Mouse (Mus musculus): ENCODE results near the gene Adgrg5. TPM values are rescaled to one million over a fixed set of nuclear protein-coding genes. Genes with fewer than 3 reads are reported as not detected.

Adgrg5 gene
- polyA plus RNA-seq, 1 experiment: not detected

DNA sequence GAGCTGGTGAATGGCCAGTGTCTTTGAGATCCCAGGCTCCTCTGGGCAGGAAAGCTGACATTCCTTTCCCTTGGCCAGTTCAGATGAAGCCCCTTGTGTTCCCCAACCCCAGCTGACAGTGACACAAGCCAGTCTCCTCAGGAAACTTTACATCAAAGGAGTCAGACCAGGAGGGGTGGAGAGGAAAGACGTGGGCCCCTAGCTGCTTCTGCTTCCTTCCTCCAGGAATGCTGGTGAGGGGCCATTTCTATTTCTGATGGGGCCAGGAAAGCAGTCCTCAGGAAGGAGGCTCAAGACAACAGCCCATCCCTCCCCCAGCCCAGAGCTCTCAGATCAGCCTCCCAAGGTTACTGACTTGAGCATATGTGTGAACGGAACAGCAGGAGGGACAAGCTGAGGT lies 30.6 kb upstream of the Adgrg5 start:
- no peak overlapping the region for H3K4me2 ChIP-seq (ENCODE audit: low read depth)
- H3K79me2 ChIP-seq (ENCODE audit: control insufficient read depth, insufficient read depth): no peaks in the 10 kb centered on the region
- H3K27me3 ChIP-seq (ENCODE audit: control insufficient read depth, insufficient read depth, insufficient read length): peaks cover 30% of the 10 kb centered on the region
- TF ChIP-seq SRF (IDR thresholded peaks at IDR 0.05; ENCODE audit: control insufficient read depth, insufficient read length, low read depth): no peak
- no peak for TF ChIP-seq E2F4 (IDR thresholded peaks at IDR 0.05; ENCODE audit: insufficient read depth)
- TF ChIP-seq POLR2AphosphoS2 (IDR thresholded peaks at IDR 0.05; ENCODE audit: insufficient read length, low read depth): no peak
- no peak for TF ChIP-seq MYOG (IDR thresholded peaks at IDR 0.05; ENCODE audit: control insufficient read depth in 1 of 3, insufficient read depth in 1 of 3, insufficient read length in 2 of 3, low read depth in 2 of 3)
- no peak for TF ChIP-seq TCF12 (IDR thresholded peaks at IDR 0.05; ENCODE audit: insufficient read depth, poor library complexity, severe bottlenecking)
- TF ChIP-seq MAX (IDR thresholded peaks at IDR 0.05; ENCODE audit: low read depth): no peak
- no peak for TF ChIP-seq POLR2A (IDR thresholded peaks at IDR 0.05; ENCODE audit: insufficient read length, low read depth)
- no peak for TF ChIP-seq USF1 (IDR thresholded peaks at IDR 0.05; ENCODE audit: low read depth)
- no peak for TF ChIP-seq TCF3 (IDR thresholded peaks at IDR 0.05; ENCODE audit: insufficient read length, low read depth)
- no peak for TF ChIP-seq REST (IDR thresholded peaks at IDR 0.05; ENCODE audit: insufficient read depth, insufficient read length)
- no peaks in the 10 kb centered on the region for H3K36me3 ChIP-seq (ENCODE audit: control insufficient read depth, insufficient read depth)
- H3ac ChIP-seq (ENCODE audit: control insufficient read depth, insufficient read length): no peak overlapping the region
- H3K4me3 ChIP-seq: no peak overlapping the region

DNA sequence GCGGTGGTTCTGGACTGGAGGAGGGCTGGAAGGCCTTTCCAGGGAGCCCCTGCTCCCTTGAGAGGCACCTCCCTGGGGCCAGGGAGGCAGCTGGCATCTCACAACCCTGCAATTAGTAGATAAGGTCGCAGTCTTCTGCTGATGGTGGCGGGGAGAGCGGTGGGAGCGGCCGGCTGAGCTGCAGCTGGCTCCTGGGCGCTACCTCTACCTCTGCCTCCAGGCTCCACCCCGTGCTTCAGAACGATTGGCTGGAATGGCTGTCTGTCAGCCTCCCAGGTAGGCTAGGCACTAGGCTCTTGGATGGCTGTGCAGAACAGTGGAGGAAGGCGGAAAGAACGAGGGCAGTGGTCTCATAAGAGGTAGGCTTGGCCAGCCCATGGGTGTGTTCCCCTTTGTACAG lies 24.2 kb upstream of the Adgrg5 start:
- H3K27me3 ChIP-seq (ENCODE audit: control insufficient read depth, insufficient read depth, insufficient read length): peaks cover 18% of the 10 kb centered on the region
- no peak overlapping the region for H3K4me3 ChIP-seq
- H3K36me3 ChIP-seq (ENCODE audit: control insufficient read depth, insufficient read depth): no peaks in the 10 kb centered on the region
- TF ChIP-seq SRF (IDR thresholded peaks at IDR 0.05; ENCODE audit: control insufficient read depth, insufficient read length, low read depth) (no peak), POLR2A (IDR thresholded peaks at IDR 0.05; ENCODE audit: insufficient read length, low read depth) (no peak), REST (IDR thresholded peaks at IDR 0.05; ENCODE audit: insufficient read depth, insufficient read length) (no peak), MAX (IDR thresholded peaks at IDR 0.05; ENCODE audit: low read depth) (no peak), TCF3 (IDR thresholded peaks at IDR 0.05; ENCODE audit: insufficient read length, low read depth) (no peak), E2F4 (IDR thresholded peaks at IDR 0.05; ENCODE audit: insufficient read depth) (no peak), USF1 (IDR thresholded peaks at IDR 0.05; ENCODE audit: low read depth) (no peak), MYOD1 (IDR thresholded peaks at IDR 0.05; ENCODE audit: control insufficient read depth in 1 of 3, insufficient read length in 2 of 3, low read depth in 2 of 3) (no peak), TCF12 (IDR thresholded peaks at IDR 0.05; ENCODE audit: insufficient read depth, poor library complexity, severe bottlenecking) (no peak), MYOG (IDR thresholded peaks at IDR 0.05; ENCODE audit: control insufficient read depth in 1 of 3, insufficient read depth in 1 of 3, insufficient read length in 2 of 3, low read depth in 2 of 3) (no peak), CEBPB (IDR thresholded peaks at IDR 0.05; ENCODE audit: insufficient read depth, poor library complexity, severe bottlenecking) (no peak), POLR2AphosphoS2 (IDR thresholded peaks at IDR 0.05; ENCODE audit: insufficient read length, low read depth) (no peak)
- H3K79me2 ChIP-seq (ENCODE audit: control insufficient read depth, insufficient read depth): no peaks in the 10 kb centered on the region
- H3K4me2 ChIP-seq (ENCODE audit: low read depth): no peak overlapping the region
- H3ac ChIP-seq (ENCODE audit: control insufficient read depth, insufficient read length): no peak overlapping the region

- Histone ChIP-seq H3K27me3 (ENCODE audit: control insufficient read depth, insufficient read depth, insufficient read length) (peaks cover 13% of the 10 kb centered on the region), H3K36me3 (ENCODE audit: control insufficient read depth, insufficient read depth) (no peaks in the 10 kb centered on the region), H3K4me3 (no peak overlapping the region), H3K79me2 (ENCODE audit: control insufficient read depth, insufficient read depth) (no peaks in the 10 kb centered on the region), H3K4me2 (ENCODE audit: low read depth) (no peak overlapping the region), H3ac (ENCODE audit: control insufficient read depth, insufficient read length) (no peak overlapping the region)
- no peak for TF ChIP-seq MYOD1 (IDR thresholded peaks at IDR 0.05; ENCODE audit: control insufficient read depth in 1 of 3, insufficient read length in 2 of 3, low read depth in 2 of 3)
- TF ChIP-seq MYOG (IDR thresholded peaks at IDR 0.05; ENCODE audit: control insufficient read depth in 1 of 3, insufficient read depth in 1 of 3, insufficient read length in 2 of 3, low read depth in 2 of 3): peak in 1 of 3 experiments; percentile 25
- TF ChIP-seq POLR2AphosphoS2 (IDR thresholded peaks at IDR 0.05; ENCODE audit: insufficient read length, low read depth): peak; percentile 38
- no peak for TF ChIP-seq USF1 (IDR thresholded peaks at IDR 0.05; ENCODE audit: low read depth)
Measured at GRCm38 (mm10) chr8:94900617-94901016, 22.9 kb upstream of the Adgrg5 start.

DNA sequence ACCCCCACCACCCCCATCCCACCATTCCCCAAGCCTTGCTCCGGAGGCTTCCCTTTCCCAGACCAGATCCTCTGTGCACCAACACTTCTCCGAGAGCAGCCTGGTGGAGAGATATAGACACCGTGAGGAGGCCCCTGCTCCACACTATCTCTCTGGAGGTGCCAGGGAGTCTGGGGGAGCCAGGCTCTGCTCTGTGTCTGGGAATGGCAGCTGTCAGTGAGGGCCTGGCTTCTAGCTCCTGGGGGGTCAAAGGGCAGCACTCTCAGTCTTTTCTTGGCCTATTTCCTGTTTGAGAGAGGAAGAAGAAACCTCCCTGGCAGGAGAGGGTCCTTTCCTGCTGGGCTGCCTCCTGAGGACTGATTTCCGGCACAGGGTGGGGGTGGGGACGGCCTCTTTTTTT lies 22.5 kb upstream of the Adgrg5 start:
- Histone ChIP-seq H3K27me3 (ENCODE audit: control insufficient read depth, insufficient read depth, insufficient read length) (peaks cover 12% of the 10 kb centered on the region), H3ac (ENCODE audit: control insufficient read depth, insufficient read length) (no peak overlapping the region), H3K36me3 (ENCODE audit: control insufficient read depth, insufficient read depth) (no peaks in the 10 kb centered on the region), H3K4me3 (no peak overlapping the region), H3K79me2 (ENCODE audit: control insufficient read depth, insufficient read depth) (no peaks in the 10 kb centered on the region), H3K4me2 (ENCODE audit: low read depth) (no peak overlapping the region)
- no peak for TF ChIP-seq USF1 (IDR thresholded peaks at IDR 0.05; ENCODE audit: low read depth)
- TF ChIP-seq REST (IDR thresholded peaks at IDR 0.05; ENCODE audit: insufficient read depth, insufficient read length): no peak
- no peak for TF ChIP-seq TCF3 (IDR thresholded peaks at IDR 0.05; ENCODE audit: insufficient read length, low read depth)

- no peaks in the 10 kb centered on the region for H3K79me2 ChIP-seq (ENCODE audit: control insufficient read depth, insufficient read depth)
- no peaks in the 10 kb centered on the region for H3K27me3 ChIP-seq (ENCODE audit: control insufficient read depth, insufficient read depth, insufficient read length)
- TF ChIP-seq MYOD1 (IDR thresholded peaks at IDR 0.05; ENCODE audit: control insufficient read depth in 1 of 3, insufficient read length in 2 of 3, low read depth in 2 of 3): no peak
- H3K36me3 ChIP-seq (ENCODE audit: control insufficient read depth, insufficient read depth): no peaks in the 10 kb centered on the region
- H3ac ChIP-seq (ENCODE audit: control insufficient read depth, insufficient read length): no peak overlapping the region
- H3K4me2 ChIP-seq (ENCODE audit: low read depth): no peak overlapping the region
- H3K4me3 ChIP-seq: no peak overlapping the region
Measured at GRCm38 (mm10) chr8:94903709-94904108, 19.8 kb upstream of the Adgrg5 start.
